Mouse (Mus musculus) kidney, postnatal 36 days (tissue): Measurements from ENCODE around the gene Hpdl.

Experiments
- DNase-seq, 2 experiments: peaks; one replicate each; pipeline ENCODE4 v3.0.0; 2021 to 2022; ENCODE audit warnings: mixed read lengths in 2 of 2

The Hpdl gene

DNA sequence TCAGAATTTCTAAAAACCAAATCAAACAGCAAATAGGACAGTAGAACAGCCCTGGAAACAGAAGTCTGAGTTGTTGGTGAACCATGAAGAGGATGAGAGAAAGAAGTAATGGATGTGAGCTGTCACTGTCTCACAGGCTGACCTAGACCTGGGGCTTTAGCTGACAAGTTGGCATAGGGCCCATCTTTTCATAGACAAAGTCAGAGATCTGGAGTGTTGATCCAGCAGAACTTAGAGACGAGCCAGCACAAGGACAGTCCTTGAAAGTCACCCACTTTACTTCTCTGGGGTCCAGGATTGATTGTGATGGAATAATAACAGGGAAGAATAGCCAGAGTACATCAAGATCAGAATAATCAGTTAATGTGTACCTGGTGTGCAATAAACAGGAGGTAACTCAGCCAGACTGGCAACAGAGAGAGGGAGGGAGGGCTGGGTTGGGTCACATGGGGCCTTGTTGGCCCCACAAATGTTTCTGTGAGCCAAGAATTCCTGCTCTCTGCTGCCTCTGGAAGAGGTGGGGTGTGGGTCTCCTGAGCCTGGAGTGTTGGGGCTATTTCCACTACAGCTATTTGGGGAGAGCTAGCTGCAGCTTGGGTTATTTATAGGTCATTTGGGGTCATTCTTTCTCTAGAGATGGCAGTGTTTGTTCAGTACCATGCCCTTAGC is 24.9 kb downstream of the Hpdl start:
- DNase-seq, result peak; percentile 60 to 78

GRCm38 (mm10) chr4:116794273-116794672 is 27.2 kb downstream of the Hpdl start:
- peak in 1 of 2 experiments; percentile 36 for DNase-seq

DNA sequence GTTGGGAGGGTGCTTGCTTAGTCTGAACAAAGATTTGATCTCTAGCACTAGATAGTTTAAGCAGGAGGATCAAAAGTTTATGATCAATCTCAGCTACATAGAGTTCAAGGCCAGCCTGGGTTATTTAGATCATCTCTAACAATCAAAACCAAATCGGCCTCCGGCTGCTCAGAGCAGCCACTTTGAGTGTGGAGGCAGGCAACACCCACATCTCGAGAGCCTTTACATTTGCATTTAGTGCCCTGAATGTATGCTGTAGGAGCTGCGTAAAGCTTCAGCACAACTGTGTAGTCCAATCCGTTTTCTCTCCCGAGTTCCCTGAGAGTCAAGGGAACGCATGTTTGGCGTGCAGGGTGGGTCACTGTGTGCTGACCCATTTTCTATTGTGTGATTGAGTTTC is 29.1 kb downstream of the Hpdl start:
- DNase-seq, result no peak

GRCm38 (mm10) chr4:116788956-116789355 is 32.6 kb downstream of the Hpdl start:
- peak; percentile 91 for DNase-seq

- DNase-seq, result no peak
Observed at GRCm38 (mm10) chr4:116787985-116788760, 33.3 kb downstream of the Hpdl start.

DNA sequence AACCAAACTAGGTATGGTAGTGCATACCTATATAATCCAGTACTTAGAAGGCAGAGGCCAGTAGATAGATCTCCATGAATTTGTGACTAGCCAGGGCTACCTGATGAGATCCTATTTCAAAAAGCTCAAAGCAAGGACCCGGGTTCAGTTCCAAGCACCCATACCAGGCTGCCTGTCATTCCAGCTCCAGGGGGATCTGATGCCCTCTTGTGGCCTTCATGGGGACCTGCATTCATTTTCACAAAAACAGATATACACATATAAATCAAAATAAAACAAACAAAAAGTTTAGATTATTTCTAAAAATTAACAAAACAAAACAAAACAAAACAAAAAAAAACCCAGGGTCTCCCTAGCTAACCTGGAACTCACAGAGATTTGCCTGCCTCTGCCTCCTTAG is 34.9 kb downstream of the Hpdl start:
- no peak for DNase-seq

DNA sequence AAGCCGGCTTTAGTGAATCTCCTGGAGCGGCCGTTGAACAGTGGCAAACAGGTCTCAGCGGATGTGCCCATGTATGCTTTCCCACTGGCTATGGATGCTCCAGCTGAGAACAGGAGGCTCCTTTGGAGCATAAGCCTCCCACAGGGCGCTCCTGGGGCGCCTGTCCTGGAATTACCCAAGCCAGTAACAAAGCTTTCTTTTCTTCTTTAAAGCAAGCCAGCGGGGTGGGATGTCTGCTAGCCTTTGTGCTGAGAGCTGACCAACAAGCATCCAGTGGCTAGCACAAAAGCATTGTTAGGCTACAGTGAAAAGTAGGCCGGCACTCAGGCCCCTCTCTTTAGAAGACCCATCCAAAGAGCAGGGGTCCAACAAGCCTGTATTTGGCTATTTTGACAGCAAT is 39.3 kb downstream of the Hpdl start:
- DNase-seq, result no peak

DNA sequence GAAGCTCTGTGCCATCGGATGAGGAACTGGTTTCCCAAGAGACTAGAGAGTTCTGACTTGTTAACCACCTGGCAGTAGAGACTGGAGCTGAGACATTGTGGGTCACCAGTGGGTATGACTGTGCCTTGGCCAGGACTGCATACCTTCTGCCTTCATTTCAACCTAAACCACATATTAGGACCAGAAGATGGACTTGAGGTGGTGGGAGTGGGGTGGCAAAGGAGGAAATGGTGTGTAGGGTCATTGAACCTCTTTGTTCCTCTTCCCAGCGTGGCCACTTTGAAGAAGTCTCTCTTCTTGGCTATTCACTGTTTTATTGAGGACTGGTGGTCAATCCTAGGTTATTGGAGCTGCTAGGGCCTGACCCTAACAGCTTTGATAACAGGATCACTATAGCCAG is 40.1 kb downstream of the Hpdl start:
- no peak for DNase-seq

- no peak for DNase-seq
Observed at GRCm38 (mm10) chr4:116780541-116780940, 41.0 kb downstream of the Hpdl start.

DNA sequence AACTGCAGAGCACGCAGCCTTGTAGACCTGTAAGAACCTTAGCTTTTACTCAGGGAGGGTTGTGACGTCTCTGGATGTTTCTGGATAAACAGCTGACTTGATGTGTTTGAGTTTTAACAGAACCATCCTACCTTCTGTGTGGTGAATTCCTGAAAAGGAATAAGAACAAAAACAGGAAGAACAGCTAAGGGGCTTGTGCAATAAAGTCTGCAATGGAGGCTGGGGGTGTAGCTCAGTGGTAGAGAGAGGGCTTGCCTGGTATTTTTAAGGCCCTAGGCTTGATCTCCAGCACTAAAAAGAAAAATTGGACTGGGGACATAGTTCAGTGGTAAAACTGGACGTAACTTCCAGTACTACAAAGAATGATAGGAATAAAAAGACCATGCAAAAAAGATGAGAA is 44.4 kb downstream of the Hpdl start:
- DNase-seq, result no peak

GRCm38 (mm10) chr4:116776391-116776790 is 45.1 kb downstream of the Hpdl start:
- no peak for DNase-seq
